Mouse (Mus musculus): ENCODE data around the gene Bmpr1a.

The Bmpr1a gene

DNA sequence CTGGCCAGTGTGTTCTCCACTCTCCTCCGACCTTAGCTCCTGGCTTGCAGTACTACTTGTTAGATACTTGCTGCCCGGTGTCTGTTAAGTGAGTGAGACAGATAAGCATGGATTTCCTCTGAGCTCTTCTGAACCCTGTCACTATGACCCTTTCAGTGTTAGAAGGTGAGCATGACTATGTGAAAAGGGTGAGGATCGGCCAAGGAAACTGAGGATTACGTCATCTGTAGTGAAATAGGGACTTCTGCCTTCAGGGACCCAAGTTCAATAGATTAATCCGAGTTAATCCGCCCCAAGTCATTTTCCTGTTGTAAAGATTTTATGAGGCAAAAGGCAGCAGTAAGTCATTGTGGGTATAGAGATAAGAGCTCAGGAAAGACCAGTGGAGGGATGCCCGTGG, 2.2 kb upstream of the Bmpr1a start:
- DNase-seq (ENCODE audit: low spot score), result no peak

DNA sequence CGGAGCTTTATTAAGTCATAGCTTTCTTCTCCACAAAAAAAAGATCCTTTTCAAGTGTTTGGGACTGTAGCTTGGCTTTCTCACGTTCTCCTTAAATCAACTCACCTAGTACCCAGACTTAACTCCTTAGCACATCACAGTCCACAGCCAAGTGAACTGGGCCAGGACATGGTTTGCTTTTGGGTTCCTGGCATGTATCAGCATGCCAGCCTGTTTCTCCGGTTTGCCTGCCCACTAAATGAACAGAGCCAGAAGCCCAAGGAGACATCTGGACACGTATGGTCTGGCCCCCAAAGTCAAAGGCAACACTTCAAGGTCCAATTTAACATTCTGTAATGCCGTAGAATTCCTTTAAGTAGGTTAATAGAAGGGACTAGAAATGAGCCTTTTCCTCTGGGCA, 1.2 kb upstream of the Bmpr1a start:
- no peak for DNase-seq (ENCODE audit: low spot score)

DNA sequence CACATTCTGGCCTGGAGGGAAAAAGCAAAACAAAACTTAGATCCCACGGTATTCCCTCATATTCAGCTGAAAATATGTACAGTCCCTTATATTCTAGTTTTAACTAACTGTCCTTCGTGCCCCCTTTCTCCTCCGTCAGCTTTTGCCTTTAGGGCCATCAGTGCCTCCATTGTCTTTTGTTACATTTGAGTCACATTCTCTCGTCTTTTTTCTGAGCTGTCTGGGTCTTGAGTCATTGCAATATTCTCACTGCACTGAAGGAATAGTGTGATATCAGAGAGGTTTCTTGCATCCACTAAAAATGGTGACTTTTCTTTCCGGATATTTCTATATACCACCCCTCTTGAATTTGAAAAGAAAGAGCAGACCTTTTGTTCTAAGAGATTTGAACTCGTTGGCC, 618 bp upstream of the Bmpr1a start:
- DNase-seq (ENCODE audit: low spot score), result peak; percentile 47

DNA sequence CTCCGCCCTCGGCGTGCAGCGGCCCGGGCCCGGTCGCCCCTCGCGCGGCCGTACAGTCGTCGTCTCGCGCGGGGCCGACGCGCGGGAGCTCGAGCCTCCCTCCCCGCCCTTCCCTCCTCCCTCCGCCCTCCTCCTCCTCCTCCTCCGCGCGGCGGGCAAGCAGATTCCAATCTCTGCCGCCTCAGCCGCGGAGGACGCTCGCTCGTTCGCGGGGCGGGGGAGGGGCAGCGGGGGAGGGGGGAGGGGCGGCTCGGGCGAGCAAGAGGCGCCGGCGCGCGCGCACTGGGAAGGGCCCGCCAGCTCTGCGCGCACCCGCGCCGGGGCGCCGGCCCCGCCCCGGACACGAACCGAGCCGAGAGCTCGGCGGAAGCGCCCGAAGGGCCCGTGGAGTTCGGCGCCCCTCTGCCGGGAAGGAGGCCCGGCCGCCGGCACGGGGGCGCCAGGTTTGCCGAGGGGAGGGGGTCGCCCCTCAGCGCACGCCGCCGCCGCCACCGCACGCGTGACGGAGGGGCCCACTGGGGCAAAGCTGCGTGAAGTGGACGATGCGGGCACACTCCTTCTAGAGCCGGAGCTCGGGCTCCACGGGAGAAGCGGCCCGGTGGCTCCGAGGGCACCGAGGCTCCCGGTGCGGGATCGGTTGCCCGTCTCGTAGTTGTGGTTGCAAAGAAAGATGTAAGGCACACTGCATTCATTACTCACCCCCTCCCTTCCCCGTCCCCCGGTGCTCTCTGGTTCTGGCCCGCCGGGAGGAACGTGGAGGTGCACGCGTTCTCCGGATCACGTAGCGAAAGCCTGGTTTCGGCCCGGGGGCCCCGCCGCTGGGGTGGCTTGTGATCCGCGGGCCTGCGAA, 441 bp downstream of the Bmpr1a start:
- peak; percentile 83 for DNase-seq (ENCODE audit: low spot score)

DNA sequence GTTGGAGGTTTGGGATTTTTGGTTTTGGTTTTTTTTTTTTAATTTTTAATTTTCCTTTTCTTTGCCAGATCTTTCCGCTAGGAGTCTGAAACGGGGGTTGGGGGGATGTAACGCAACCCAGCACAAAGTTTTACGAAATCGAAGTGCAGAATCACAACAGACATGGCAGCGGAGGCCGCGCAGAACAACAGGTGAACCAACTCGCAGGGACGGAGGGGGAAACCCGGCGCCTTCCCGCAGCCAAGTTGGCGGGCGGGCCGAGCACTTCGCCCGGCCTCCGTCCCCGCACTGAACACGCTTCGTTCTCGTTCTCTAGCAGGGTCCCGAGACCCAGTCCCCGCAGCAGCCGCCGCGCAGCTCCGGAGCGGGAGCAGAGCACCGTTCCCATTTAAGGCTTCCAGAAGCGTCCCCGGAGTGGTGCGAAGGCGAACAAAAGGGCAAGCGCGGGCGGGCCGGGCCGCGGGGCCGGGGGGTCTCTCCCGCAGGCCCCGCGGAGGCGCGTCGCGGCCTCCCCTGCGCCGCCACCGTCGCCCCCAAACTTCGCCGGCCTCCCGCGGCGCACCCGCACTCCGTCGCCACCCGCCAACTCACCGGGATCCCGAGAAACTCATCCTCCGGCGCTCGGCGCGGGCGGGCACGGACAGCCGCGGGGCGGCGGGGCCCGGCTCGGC, 1.2 kb downstream of the Bmpr1a start:
- no peak for DNase-seq (ENCODE audit: low spot score)

DNA sequence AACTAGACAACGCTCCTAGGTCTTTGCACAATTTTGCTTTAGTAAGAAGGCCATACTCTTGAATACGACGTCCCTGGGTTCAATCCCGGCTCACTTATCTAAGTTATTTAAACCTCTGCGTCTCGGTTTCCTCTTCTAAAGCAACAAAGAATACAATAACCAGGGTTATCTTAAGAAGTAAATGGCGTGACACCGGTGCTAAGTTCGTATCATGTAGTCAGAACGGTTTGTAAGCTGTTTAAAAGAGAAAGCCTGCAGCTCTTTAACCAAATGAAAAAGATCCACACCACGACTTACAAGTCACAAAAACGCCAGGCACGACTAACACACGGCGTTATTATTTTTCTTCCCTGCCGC, 1.7 kb downstream of the Bmpr1a start:
- DNase-seq (ENCODE audit: low spot score), result peak; percentile 64

DNA sequence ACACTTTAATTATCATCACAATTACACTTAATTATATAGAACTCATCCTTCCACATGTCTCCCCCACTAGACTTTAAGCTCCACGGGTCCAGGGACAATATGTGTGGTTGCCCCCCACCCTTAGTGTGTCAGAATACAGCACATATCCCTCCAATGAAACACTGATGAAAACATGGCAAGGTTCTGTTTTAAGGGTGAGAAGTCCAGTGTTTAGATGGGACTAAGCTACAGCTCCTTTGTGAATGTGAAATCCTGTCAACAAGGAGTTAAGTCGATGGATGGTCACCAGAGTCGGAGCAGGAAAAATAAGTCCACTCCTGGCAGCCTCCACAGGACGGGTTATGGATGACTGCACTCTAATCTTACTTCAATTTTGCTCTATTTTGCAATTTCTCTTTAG, 2.8 kb downstream of the Bmpr1a start:
- DNase-seq (ENCODE audit: low spot score), result peak; percentile 50

DNA sequence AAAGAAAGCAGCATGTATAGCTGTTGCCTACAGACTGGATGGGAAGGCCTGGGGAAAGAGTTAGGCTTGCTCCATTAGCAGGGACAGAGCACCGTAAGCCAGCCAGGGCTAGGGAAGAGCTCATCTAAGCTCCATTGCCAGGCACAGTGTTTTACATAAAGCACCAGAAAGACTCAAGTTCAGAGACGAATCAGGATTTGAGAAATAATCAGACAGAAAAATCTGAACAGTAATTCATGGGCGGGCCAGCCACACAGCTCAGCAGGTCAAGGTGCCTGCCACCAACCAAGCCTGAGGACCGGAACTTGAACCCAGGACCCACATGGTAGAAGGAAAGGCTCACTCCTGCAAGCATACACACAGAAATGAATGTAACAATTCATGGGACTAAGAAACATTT, 3.5 kb downstream of the Bmpr1a start:
- DNase-seq (ENCODE audit: low spot score), result peak; percentile 35

DNA sequence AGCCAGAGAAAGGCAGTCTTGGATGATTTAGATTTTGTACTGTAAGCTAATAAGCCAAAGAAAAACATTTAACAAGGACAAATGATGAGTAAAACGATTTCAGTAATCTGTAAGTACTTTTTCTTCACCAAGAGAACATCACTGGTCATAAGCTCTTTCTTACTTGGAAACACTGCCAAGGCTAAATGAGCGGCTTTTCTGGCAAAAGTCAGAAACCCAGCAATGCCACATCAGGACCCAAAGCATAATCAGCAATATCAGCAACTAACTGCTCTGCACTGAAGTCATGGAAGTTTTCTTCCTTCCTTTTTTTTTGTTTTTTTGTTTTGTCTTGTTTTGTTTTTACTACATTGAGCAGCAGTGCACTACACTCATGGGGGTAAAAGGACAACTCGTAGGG, 5.8 kb downstream of the Bmpr1a start:
- peak; percentile 36 for DNase-seq (ENCODE audit: low spot score)

DNA sequence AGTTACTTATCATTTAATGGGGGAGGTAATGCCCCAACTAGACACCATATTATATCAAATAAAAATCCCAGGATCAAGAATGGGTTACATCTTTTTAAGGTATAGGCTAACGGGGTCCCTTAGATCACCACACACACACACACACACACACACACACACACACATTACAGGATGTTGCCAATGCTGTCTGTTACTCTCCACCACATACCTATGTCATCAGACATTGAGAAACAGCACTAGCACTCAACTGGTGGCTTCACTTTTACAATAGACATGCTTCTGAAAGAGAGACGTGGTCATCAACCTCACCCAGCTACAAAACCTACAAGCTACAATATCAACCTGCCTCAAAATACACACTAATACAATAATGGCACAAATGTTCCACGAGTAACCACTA, 9.5 kb downstream of the Bmpr1a start:
- no peak for DNase-seq (ENCODE audit: low spot score)

DNA sequence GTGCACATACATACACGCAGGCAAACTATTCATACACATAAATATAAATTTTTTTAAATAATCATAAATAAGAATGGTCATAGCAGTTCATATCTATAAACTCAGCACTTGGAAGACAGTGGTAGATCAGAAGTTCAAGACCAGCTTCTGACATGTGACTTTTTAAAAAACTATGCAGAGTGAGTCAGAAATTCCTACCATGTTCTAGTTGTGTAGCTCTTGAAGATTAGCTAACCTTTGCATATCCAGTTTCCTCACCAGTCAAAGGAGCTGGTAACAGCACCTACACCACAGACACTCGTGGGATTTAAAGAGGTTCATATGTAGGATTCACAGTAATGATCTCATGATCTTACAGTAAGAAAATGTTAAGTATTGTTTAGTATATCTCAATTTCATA, 10.5 kb downstream of the Bmpr1a start:
- no peak for DNase-seq (ENCODE audit: low spot score)

DNA sequence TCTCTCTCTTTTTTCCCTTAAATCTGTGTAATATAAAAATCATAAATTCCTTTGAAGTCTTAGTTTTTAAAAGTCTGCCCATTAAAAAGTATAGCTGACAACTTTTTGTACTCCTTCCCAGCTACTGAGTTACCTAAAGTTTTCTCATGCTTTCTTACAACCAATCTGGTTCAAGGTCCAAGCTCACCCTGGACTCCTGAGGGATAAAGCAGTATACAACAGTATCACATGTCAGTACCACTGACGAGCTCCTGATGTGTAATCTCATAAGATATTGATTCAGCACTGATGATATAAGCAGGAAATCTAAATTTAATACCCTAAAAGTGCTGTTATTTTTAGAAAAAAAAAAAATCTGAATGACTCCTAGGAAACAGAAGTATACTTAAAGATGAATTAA, 12.2 kb downstream of the Bmpr1a start:
- DNase-seq (ENCODE audit: low spot score), result no peak

DNA sequence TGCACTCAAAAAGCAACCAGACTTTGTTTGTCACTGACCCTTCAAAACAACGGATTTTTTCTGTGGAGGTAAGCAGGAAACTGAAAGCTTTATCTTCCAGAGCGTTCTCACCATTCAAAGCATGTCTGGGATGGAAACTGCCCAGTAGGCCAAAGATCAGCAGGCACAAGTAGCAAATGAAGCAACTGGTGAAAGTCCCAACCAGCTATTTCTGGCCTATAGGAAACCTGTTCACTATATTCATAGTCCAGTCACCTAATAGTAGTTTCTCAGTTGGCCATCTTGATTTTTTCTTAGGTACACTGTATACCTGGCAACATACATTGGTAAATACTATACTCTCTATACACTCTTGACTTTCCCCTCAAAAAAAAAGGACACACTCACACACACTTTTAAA, 13.2 kb downstream of the Bmpr1a start:
- DNase-seq (ENCODE audit: low spot score), result peak; percentile 77

DNA sequence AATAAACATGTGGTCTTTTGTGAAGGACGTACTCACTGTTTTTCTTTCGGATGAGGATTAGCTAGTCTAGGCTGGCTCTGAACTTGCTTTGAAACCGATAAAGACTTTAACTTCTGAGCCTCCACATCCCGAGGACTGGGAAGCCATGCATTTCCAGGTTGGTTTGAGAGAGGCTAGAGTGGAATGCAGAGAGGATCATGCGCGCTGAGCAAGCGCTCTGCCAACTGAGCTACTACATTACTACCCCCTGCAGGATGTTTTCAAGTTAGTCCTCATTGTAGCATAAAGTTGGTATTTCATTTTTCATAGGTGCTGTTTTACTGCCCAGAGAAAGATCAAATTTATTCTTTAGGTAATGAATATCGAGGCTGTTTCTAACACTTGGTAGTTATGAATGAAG, 17.0 kb downstream of the Bmpr1a start:
- no peak for DNase-seq (ENCODE audit: low spot score)

DNA sequence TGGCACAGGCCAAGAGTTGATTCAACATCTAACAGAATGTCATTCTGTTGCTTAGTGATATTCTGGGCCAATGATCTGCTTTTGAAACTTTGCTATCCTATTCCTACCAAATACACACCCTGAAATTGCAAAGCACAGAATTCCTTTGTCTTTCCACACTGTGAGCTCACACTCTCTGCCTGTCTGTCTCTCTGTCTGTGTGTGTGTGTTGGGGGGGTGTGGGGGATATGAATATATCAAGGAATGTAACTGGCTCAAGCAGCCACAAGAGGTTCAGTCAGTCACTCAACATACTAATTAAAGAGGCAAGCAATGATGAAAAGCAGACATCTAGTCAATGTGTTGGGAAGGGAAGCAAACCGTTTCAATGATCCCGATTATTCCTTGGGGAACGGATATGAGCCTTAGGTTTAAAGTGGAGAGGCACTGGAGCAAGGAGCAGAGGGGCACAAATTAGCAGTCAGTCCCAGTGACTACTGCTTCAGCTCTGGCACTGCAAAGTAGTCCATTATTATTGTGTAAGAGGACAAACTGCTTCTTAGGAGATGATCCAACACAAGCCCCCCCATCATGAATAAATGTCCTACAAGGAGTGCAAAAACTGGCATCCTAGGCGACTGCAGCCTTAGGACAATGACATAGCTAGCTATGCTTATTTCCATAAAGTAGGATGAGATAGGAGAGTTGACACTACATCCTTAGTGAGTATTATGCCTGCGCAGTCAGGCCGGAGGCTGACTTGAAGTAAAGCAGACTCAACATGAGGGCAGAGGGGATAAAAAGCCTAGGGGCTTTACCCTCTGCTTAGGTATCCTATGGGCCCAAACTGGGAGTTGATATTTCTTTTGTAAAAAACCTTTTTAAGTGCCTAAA, 19.4 kb downstream of the Bmpr1a start:
- DNase-seq (ENCODE audit: low spot score), result no peak

DNA sequence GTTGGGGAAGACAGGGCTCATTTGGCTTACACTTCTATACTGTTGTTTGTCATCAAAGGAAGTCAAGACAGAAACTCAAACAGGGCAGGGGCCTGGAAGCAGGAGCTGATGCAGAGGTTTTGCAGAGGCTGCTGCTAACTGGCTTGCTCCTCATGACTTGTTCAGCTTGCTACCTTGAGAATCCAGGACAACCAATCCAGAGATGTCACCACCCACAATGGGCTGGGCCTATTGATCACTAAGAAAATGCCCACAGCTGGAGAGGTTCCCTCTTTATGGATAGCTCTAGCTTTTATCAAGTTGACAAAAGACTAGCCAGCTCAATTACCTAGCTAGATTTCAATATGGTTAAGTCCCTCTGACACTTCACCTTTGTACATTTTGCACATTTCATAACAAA, 31.6 kb downstream of the Bmpr1a start:
- no peak for DNase-seq (ENCODE audit: low spot score)

DNA sequence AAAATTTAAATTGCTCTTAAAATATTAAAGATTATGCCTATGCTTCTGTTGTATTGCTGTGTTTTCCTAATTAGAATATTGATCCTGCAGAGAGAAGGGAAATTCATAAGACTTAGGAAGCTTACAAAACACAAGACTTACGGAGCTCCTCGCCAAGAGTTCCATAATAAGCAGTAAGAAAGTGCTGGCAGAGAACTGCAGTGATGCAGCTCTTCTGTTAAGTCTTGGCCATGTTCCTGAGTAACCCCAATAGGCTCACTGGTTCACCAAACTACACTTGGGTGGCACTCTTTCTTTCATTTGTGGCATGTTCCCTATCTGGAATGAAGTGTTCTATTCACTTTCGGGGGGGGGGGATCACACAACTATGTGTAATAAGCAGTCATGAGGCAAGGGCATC, 36.9 kb downstream of the Bmpr1a start:
- DNase-seq (ENCODE audit: low spot score), result peak; percentile 75

DNA sequence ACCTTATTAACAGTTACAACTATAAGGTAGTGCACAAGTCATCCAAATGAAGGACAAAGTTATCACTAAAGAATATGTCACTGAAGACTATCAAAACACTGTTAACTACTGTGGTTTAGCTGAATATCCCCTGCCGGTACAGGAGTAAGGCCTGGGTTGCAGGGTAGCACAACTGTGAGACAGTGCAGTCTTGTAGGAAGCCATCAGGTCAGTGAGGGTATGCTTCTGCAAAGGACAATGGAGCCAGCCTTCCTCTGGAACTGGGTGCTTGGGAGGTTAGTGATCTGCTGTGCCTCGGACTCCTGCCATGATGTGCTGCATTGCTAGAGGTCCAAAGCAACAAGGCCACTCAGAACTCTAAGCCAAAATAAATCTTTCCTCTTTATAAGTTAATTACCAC, 43.8 kb downstream of the Bmpr1a start:
- DNase-seq (ENCODE audit: low spot score), result no peak

DNA sequence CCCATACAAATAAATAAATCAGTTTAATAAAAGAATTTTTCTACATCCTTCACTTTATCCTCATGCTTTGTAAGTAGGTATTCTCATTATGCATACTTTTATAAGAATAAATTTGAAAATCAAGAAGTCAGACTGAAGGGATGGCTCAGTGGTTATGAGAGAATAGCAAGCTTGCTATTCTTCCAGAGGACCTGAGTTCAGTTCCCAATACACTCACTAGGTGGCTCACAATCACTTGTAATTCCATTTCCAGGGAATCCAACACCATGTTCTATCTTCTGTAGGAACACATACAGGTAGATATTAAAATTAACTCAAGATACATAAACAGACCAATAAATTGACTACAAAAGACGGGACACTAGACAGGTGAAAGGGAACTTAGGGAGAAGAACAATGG, 44.3 kb downstream of the Bmpr1a start:
- peak; percentile 68 for DNase-seq (ENCODE audit: low spot score)

DNA sequence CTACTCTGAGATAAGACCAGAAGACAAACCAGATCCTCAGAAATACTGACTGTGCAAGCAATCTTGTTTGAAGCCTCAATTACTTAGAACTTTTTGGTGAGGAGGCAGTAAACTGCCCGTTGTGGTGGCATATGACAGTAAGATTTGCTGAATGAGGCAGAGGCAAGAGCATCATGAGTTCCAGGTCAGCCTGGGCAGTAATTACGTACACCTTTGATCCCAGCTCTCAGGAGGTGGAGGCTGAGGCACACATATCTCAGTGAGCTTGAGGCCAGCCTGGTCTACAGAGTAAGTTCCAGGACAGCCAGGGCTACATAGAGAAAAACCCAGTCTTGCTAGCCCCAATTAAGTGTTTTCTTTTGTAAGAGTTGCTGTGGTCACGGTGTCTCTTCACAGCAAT, 48.9 kb downstream of the Bmpr1a start:
- no peak for DNase-seq (ENCODE audit: low spot score)

DNA sequence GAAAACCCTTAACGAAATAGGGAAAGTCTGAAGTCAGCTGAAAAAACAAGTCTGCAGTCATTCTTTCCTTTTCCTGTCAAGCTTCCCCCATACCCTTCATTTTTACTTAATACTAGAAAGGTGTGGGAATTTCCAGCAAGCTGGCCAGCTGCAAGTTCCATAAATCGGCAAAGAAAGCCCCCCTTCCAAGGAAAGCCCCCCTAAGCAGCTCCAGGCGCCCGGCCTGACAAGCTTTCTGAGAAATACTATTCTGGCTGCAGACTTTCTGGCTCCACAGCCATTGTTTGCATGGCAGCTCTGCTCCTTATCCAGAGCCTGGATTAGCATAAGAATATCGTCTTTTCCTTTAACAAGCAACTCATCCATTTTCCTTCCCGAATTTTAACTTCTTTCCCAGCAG, 49.5 kb downstream of the Bmpr1a start:
- DNase-seq (ENCODE audit: low spot score), result no peak

DNA sequence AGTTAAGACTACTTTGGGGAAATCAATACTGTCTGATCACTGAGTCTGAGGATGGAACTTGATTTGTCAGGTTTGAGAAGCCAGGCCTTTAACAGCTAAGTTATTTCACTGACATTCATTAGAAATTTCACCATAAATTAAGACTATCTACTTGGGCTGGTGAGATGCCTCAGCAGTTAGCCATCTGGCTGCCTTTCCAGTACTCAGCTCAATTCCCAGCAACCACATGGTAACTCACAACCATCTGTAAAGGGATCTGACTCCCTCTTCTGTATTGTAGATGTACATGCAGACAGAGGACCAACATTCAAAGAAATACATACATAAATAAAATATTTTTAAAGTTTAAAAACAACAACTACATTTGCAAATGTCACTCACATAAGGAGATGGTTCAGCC, 51.3 kb downstream of the Bmpr1a start:
- DNase-seq (ENCODE audit: low spot score), result no peak

DNA sequence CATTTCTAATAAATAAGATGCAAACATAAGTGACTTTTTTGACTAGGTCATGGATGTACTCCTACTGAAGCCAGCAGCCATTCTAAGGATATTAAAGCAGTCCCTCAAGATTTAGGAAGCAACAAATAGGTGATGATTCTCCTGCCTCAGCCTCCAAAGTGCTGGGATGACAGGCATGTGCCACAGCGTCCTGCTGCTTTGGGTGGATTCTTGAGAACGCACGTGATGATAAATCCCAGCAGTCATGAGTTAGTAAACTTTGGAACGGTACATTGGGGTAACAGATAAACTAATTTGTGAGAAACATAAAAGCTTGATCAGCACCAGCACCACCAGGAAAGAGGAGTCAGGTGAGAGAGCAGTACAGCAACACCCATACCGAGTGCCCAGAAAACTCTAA, 52.7 kb downstream of the Bmpr1a start:
- DNase-seq (ENCODE audit: low spot score), result no peak

All from adipocyte (in vitro differentiated cells).